Mouse (Mus musculus) liver, embryonic 11.5 days (tissue): Measurements from ENCODE around the gene Got2. TPM values are rescaled to one million over a fixed set of nuclear protein-coding genes. Genes with fewer than 3 reads are reported as not detected.
A peak's percentile ranks its signal among the peaks of the same experiment; 100 is the strongest.

Experiments used
- ATAC-seq: fragments of 200-750 bp; cut with Nextera tagmentation; replicated peaks from 2 replicates; pipeline ENCODE4 v1.8.0; 2017; ENCODE audit warnings: moderate number of reproducible peaks, mild to moderate bottlenecking, moderate TSS enrichment, moderate library complexity; ENCODE audit not compliant: low FRiP score
- DNase-seq: peaks from one replicate; pipeline ENCODE4 v3.0.0-alpha.2; 2017; ENCODE audit warnings: low spot score
- H3K27ac ChIP-seq: fragments of 300-500 bp; sonication (generic); 2 replicates; pipeline ENCODE4 v1.5.1; 2014; ENCODE audit warnings: mild to moderate bottlenecking, low read depth, low read length, control low read depth
- H3K27me3 ChIP-seq: fragments of 300-500 bp; sonication (generic); replicated peaks from 2 replicates; pipeline ENCODE4 v1.6.1; 2014; ENCODE audit warnings: low read length, mixed read lengths; ENCODE audit not compliant: control insufficient read depth, insufficient read depth
- H3K36me3 ChIP-seq: fragments of 300-500 bp; sonication (generic); 2 replicates; pipeline ENCODE4 v1.6.1; 2014; ENCODE audit warnings: mild to moderate bottlenecking, low read length, moderate library complexity, mixed read lengths; ENCODE audit not compliant: control insufficient read depth, insufficient read depth
- H3K4me1 ChIP-seq: fragments of 300-500 bp; sonication (generic); replicated peaks from 2 replicates; pipeline ENCODE4 v1.6.1; 2014; ENCODE audit warnings: low read length, mixed read lengths; ENCODE audit not compliant: control insufficient read depth, insufficient read depth
- H3K4me2 ChIP-seq: fragments of 300-500 bp; sonication (generic); 2 replicates; pipeline ENCODE4 v1.6.1; 2014; ENCODE audit warnings: mild to moderate bottlenecking, control low read depth, moderate library complexity
- H3K4me3 ChIP-seq: fragments of 300-500 bp; sonication (generic); 2 replicates; pipeline ENCODE4 v1.5.1; 2014; ENCODE audit warnings: low read depth, low read length, control low read depth
- H3K9ac ChIP-seq: fragments of 300-500 bp; sonication (generic); 2 replicates; pipeline ENCODE4 v1.6.1; 2014; ENCODE audit warnings: low read depth, low read length, control low read depth
- H3K9me3 ChIP-seq: fragments of 300-500 bp; sonication (generic); 2 replicates; pipeline ENCODE4 v1.6.1; 2016; ENCODE audit warnings: low read length, inconsistent platforms, mixed read lengths; ENCODE audit not compliant: control insufficient read depth
- WGBS: fragments of 180-500 bp; shearing (Covaris S2); extraction: QIAGEN DNeasy Blood & Tissue Kit; methylation state at CpG from one replicate; pipeline ENCODE4 v1.1.7; 2014; 5-methylcytosine and 5-hydroxymethylcytosine counted together
- polyA plus RNA-seq: library from polyadenylated mRNA; unstranded; fragments of >200 nt; fragmentation: Nextera tagmentation; extraction: Ambion mirVana; gene quantifications from 2 replicates; pipeline ENCODE4 v1.2.1, GENCODE M21; 2014

The Got2 gene
- polyA plus RNA-seq, 1 experiment from 2014 or later = 158 TPM

GRCm38 (mm10) chr8:95822096-95822495, 66.3 kb downstream of the Got2 start:
- Histone ChIP-seq H3K4me2 (no peak overlapping the region), H3K9ac (no peak overlapping the region), H3K36me3 (no peaks in the 10 kb centered on the region), H3K4me1 (no peaks in the 10 kb centered on the region), H3K9me3 (no peaks in the 10 kb centered on the region), H3K4me3 (no peak overlapping the region), H3K27me3 (no peaks in the 10 kb centered on the region), H3K27ac (no peak overlapping the region)
- 86% methylated on average over 5 of the region's 5 CpGs for WGBS
- ATAC-seq = no peak
- no peak for DNase-seq

GRCm38 (mm10) chr8:95821266-95821665, 67.1 kb downstream of the Got2 start:
- DNase-seq (no peak), ATAC-seq (peak; percentile 59)
- Histone ChIP-seq H3K4me2 (no peak overlapping the region), H3K27ac (no peak overlapping the region), H3K4me1 (no peaks in the 10 kb centered on the region), H3K36me3 (no peaks in the 10 kb centered on the region), H3K4me3 (no peak overlapping the region), H3K9ac (no peak overlapping the region), H3K9me3 (no peaks in the 10 kb centered on the region), H3K27me3 (no peaks in the 10 kb centered on the region)
- WGBS = 70% methylated on average over 6 of the region's 6 CpGs

GRCm38 (mm10) chr8:95818211-95818610, 70.1 kb downstream of the Got2 start:
- no peaks in the 10 kb centered on the region for H3K4me1 ChIP-seq
- WGBS = 48% methylated on average over 1 of the region's 1 CpGs
- H3K4me2 ChIP-seq = no peak overlapping the region
- H3K27me3 ChIP-seq = no peaks in the 10 kb centered on the region
- H3K9ac ChIP-seq = no peak overlapping the region
- no peak overlapping the region for H3K4me3 ChIP-seq
- H3K9me3 ChIP-seq = no peaks in the 10 kb centered on the region
- no peak for ATAC-seq
- H3K36me3 ChIP-seq = no peaks in the 10 kb centered on the region
- no peak for DNase-seq
- H3K27ac ChIP-seq = no peak overlapping the region

- Histone ChIP-seq H3K27ac (no peak overlapping the region), H3K4me2 (no peak overlapping the region), H3K9me3 (no peaks in the 10 kb centered on the region), H3K4me3 (no peak overlapping the region), H3K27me3 (no peaks in the 10 kb centered on the region), H3K36me3 (no peaks in the 10 kb centered on the region), H3K9ac (no peak overlapping the region), H3K4me1 (no peaks in the 10 kb centered on the region)
- no peak for DNase-seq
- ATAC-seq = no peak
- WGBS = 55% methylated on average over 3 of the region's 3 CpGs
Observed at GRCm38 (mm10) chr8:95817597-95817996, 70.8 kb downstream of the Got2 start.

GRCm38 (mm10) chr8:95816044-95816708, 72.2 kb downstream of the Got2 start:
- no peaks in the 10 kb centered on the region for H3K27me3 ChIP-seq
- WGBS = 59% methylated on average over 6 of the region's 6 CpGs
- no peaks in the 10 kb centered on the region for H3K4me1 ChIP-seq
- H3K9me3 ChIP-seq = no peaks in the 10 kb centered on the region
- DNase-seq (no peak), ATAC-seq (no peak)
- H3K36me3 ChIP-seq = no peaks in the 10 kb centered on the region
- H3K9ac ChIP-seq = no peak overlapping the region
- H3K4me2 ChIP-seq = no peak overlapping the region
- H3K4me3 ChIP-seq = no peak overlapping the region
- no peak overlapping the region for H3K27ac ChIP-seq

Other genes starting within 250 kb of the Got2 start
- 3.8 and 4.7 TPM in 2 replicates for gene Ndrg4, start 211.6 kb downstream of the Got2 start, polyA plus RNA-seq
- gene Setd6, start 172.7 kb downstream of the Got2 start, polyA plus RNA-seq = 34.1 and 36.0 TPM in 2 replicates
- 94.4 and 102 TPM in 2 replicates for gene Cnot1, start 81.1 kb downstream of the Got2 start, polyA plus RNA-seq
- 458 and 484 TPM in 2 replicates for gene Sap18b, start 63.2 kb downstream of the Got2 start, polyA plus RNA-seq
- gene Slc38a7, start 35.0 kb downstream of the Got2 start, polyA plus RNA-seq = 13.8 and 14.8 TPM in 2 replicates